Mouse (Mus musculus): ENCODE results near the gene H1foo.

Gene H1foo

GRCm38 (mm10) chr6:115961743-115962142 lies 17.0 kb downstream of the H1foo start:
- DNase-seq (ENCODE audit: low read depth, low spot score): no peak

GRCm38 (mm10) chr6:115962439-115963085 lies 17.8 kb downstream of the H1foo start:
- DNase-seq (ENCODE audit: low read depth, low spot score): no peak

GRCm38 (mm10) chr6:115963656-115964055 lies 18.9 kb downstream of the H1foo start:
- DNase-seq (ENCODE audit: low read depth, low spot score): no peak

DNA sequence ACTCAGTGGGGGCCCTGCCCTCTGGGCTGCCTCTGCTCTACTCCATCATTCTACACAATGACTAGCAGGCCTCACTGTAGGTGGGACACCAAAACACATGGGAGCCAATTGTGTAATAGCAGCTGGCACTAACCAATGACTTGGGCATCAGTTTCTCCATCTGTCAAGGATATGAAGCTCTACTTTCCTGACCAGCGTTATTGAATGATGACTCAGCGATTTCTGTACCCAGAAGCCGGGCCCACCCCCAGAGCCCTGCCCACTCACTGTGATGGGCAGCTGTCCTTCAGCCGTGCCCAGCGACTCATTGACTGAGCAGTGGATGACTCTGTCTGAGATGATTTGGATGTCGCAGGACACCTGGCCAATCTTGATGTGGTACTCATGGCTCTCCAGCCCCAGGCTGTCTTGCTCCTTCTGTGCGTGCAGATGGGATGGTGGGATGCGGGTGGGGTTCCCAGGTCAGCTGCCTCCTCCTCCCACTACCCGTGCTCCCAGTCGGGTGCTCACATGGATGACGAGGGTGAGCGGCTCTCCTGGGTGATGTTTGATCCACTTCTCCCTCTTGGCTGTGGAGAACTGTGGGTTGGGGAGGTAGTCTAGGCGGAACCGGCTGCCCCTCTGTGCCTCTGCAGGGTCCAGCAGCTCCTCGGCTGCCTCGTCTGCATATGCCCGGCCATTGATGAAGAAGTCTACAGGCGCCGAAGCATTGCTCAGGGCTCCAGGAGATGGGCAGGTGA lies 21.7 kb downstream of the H1foo start:
- DNase-seq (ENCODE audit: low read depth, low spot score): no peak

- no peak for DNase-seq (ENCODE audit: low read depth, low spot score)
Measured at GRCm38 (mm10) chr6:115967291-115967880, 22.6 kb downstream of the H1foo start.

DNA sequence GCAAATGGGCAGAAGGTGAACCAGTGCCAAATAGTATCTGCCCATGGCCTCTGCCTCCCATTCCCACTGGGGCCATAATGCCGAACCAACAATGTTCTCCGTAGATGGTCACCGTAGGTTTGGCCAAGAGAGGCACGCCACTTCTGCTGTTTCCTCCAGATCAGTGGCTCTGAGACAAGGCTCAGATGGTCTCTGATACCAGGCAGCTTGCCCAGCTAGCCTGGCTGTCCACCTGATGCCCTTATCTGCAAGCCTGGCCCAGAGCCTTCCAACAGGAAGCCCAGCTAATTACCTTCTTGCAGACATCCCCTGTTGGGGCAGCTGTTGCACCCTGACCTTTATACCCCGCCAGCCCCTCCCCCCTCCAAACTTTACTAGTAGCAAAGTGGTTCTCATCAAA lies 23.3 kb downstream of the H1foo start:
- DNase-seq (ENCODE audit: low read depth, low spot score): no peak

DNA sequence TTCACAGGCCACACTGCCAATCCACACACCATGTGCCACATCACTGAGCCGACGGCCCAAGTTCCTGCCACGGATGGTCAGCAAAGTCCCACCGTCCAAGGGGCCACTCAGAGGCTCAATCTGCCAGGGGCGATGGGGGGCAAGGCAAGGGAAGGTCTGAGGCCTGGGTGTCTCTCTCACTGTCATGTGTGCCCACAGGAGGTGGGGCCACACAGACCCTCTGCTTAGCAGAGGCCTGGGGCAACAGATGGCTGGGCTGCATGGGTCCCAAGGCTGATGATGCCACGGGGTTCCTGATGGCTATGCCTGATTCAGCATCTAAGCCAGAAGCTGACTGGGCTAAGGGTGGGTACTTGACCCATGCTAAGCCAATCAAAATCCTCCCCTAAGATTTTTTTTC lies 24.0 kb downstream of the H1foo start:
- no peak for DNase-seq (ENCODE audit: low read depth, low spot score)

GRCm38 (mm10) chr6:115969103-115969502 lies 24.4 kb downstream of the H1foo start:
- DNase-seq (ENCODE audit: low read depth, low spot score): no peak

GRCm38 (mm10) chr6:115969952-115970351 lies 25.2 kb downstream of the H1foo start:
- no peak for DNase-seq (ENCODE audit: low read depth, low spot score)

- DNase-seq (ENCODE audit: low read depth, low spot score): no peak
Measured at GRCm38 (mm10) chr6:115971273-115972060, 26.7 kb downstream of the H1foo start.

DNA sequence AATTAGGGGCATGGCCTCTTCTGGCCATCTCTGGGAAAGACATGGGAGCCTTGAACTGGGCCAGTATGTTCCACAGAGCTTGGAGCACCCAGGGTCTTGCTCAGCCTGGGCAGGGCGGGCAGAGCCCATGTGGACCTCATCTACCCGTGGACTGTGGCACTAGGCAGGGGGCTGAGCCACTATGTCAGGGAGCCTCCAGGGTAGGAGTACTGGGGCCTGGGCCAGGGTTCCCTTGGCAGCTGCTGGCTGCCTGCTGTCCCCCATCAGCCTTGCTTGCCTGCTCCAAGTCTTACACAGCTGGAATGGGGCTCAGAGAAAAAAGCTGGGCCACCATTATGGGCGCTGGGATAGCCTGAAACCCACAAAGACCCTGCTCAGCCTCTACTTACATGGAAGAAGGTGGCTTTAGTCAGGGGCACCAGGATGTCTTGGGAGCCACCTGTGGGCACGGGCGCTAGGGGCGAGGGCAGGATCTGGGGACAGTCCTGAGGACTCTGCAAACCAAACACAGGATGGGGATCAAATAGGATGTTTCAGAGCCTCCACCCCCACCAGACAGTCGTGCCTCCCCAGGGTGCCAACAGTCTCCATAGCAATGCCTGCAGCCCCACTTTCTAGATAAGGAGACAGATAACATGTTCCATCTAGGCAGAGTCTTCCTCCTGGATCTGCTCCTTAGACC lies 27.5 kb downstream of the H1foo start:
- no peak for DNase-seq (ENCODE audit: low read depth, low spot score)

DNA sequence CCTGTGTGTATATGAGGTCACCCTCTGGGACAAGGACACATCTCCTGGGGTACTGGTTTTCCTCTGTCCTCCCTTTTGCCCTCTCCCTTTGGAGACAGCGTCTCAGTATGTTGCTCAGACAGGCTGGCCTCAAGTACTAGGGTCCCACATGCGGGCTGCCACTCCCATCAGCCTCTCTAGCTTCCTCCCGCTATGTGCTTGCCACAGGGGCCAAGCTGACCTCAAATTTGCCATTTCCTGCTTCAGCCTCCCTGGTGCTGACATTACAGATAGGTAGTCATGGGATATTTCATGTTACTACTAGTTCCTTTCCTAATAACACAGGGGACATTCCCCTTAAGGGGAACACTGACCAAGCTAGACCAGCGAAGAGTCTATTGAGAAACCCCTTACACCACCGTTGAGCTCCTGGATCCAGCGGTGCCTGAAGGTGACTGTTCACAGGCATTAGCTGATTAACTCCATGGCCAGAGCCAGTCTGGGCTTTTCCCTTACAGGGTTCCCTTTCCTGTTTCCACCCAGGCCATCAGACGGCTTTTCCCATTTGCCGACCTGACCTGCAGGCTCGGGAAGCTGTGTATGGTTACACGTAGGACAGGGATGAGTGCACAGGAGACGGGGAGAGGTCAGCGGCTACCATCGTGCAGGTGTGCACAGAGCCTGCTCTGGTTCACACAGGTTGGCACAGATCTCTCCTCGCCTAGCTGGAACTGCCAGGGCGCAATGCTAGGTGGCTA lies 28.6 kb downstream of the H1foo start:
- DNase-seq (ENCODE audit: low read depth, low spot score): no peak

GRCm38 (mm10) chr6:115973881-115974662 lies 29.3 kb downstream of the H1foo start:
- no peak for DNase-seq (ENCODE audit: low read depth, low spot score)

DNA sequence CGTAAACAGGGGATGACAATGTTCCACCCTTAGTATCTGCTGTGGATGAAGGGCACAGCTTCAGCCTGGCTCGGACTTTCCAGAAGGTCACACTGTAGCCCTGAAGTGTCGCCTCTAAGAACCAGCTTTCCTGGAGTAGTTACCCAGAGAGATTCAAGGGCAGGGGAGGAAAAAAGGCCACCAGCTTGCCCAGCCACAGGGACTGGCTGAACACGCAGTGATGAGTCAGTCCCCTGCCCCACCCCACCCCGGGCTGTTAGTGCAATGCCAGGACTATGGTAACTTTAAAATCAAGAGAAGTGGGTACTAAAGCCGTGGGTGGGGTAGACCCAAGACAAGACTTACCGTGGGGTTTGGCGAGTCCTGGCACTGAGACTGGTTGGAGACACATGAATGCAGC lies 30.9 kb downstream of the H1foo start:
- no peak for DNase-seq (ENCODE audit: low read depth, low spot score)

- DNase-seq (ENCODE audit: low read depth, low spot score): no peak
Measured at GRCm38 (mm10) chr6:115977810-115978209, 33.1 kb downstream of the H1foo start.

- DNase-seq (ENCODE audit: low read depth, low spot score): no peak
Measured at GRCm38 (mm10) chr6:115978596-115978995, 33.9 kb downstream of the H1foo start.

DNA sequence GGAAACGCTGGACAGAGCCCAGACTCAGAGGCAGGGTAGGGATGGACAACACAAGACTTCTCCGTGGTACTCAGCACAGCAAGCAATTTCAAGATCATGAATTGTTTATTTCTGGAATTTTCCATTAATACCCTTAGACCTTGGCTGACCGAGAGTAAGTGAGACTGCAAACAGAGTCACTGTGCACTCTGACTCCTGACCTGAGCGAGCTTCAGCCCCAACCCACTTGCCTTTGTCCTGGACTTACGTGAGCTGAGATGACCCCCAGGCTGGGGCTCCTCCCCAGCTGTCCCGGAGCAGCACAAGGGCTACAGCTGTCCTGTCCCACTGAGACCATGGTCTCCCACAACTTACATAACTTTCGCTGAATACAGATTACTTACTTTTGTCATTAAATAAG lies 38.2 kb downstream of the H1foo start:
- no peak for DNase-seq (ENCODE audit: low read depth, low spot score)

- DNase-seq (ENCODE audit: low read depth, low spot score): no peak
Measured at GRCm38 (mm10) chr6:115983306-115984038, 38.7 kb downstream of the H1foo start.

DNA sequence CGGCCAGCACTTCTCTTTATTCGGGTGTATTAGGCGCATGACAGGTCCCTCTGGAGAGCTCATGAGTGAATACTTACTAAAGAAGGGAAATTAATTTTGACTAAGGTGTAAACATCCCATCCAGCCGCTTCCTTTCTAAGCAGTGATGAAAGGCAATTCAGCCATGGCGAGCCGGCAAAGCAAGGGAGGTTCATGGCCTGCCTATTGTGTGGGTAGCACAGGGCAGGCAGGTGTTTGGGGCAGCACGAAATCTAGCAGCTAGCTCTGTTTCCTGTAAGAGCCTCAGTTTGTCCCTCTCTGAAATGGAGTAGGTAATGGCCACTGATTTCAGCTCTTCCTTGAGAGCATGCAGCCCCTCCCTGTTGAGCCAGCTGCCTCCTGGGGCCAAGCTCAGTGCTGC lies 39.8 kb downstream of the H1foo start:
- DNase-seq (ENCODE audit: low read depth, low spot score): no peak

All from retina, postnatal 7 days (tissue).